Mouse (Mus musculus) frontal cortex, adult 2 months (tissue): ENCODE measurements around the gene Ctnnbip1. TPM values are rescaled to one million over a fixed set of nuclear protein-coding genes. Genes with fewer than 3 reads are reported as not detected.

Experiments
- DNase-seq, 2 experiments: peaks; one replicate each; pipeline ENCODE4 v3.0.0; 2022; ENCODE audit warnings: low spot score in 1 of 2; ENCODE audit errors: extremely low spot score in 1 of 2
- polyA plus RNA-seq: library from polyadenylated mRNA; depleted of rRNA; stranded (reverse); fragments of >200 nt; gene quantifications from 2 replicates; pipeline ENCODE4 v1.2.3, GENCODE M21; 2012

Ctnnbip1 gene
- polyA plus RNA-seq, 1 experiment: 44.8 TPM

DNA sequence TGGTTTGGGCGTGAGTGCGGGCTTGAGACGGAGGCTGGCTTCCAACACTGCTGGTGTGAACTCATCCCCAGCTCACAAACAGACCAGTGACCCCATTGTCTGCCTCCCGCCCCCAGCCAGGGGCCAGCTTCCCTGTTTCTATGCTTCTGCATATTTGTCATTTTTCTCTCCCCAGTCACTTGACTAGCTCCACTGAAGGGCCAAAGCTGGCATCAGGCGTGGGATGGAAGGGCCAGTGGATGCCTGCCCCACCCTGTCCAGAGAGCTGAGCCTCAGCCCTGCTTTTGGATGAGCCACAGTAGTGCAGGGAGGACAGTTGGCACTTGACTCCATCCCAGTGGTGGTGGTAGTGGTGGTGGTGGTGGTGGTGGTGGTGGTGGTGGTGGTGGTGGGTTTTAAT lies 39.9 kb downstream of the Ctnnbip1 start:
- DNase-seq: no peak

DNA sequence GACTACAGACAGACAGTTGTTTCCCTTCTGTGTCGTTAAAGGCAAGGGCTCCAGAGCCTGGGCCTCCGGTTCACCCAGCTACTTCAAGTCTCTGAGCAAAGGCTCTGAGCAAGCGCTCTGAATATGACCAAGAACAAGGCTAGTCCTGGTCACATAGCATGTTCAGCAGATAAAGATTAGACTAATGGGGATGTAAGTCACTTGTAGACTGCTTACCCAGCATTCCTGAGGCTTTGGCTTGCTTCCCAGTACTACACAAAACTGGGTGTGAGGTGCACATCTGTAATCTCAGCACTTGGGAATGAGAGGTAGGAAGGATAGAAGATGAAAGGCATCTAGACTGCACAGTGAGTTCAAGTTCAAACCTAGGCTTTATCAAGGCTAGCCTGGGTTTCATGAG lies 40.4 kb downstream of the Ctnnbip1 start:
- no peak for DNase-seq

DNA sequence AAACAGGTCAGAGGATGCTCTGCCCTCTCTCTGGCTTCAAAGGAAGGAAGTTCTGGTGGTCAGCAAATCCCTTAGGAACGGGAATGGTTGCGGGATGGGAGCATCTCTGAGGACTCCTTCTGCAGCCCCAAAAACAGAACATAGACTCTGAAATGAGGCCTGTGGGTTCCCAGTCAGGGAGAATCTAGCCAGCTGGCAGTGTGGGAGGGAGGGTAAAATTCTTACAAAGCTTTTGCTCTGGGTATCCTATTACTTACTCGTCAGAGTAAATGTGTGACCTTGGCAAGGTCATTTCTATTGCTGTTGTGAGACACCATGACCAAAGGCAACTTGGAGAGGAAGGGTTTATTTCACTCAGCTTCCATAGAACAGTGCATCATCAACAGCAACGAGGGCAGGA lies 43.4 kb downstream of the Ctnnbip1 start:
- DNase-seq: peak in 1 of 2 experiments; percentile 78

DNA sequence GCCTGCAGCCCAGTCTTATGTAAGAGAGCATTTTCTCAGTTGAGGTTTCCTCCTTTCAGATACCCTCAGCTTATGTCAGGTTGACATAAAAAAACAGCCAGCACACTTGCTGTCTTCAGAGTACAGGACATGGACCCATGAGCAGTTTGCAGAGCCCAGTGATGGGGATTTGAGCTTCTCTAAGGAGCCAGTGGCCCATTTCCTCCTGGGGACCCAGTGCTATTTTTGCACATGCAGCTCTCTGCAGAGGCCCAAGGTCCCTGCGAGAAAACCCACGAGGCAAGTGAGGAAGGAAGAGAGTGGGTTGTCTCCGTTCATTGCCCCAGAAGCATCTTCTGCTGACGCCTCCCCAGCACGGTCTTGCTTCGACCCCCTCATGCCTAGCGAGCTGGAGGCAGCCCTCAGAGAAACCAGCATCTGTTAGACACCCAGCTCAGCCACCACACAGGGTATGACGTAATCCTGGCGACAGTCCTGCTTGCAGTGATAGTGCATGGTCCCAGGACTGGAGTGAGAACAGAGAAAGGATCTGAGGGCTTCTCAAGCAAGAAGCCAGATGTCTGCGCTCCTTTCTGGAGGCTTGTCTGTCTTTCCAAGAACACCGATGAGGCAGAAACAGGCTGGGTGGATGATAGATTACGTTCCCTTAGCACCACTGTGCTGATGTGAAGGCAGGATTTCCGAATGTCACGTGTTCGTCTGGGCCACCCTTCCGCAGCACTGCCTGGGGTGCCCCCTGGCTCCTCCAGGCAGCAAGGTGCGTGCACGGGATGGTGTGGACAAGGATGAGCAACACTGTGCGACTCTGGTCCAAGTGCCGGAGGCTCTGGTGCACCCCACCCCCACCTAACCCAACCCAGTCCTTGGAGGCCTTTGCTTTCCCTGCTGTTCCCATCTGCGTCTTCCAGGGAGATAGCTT lies 44.2 kb downstream of the Ctnnbip1 start:
- DNase-seq: peak; percentile 83 to 92

DNA sequence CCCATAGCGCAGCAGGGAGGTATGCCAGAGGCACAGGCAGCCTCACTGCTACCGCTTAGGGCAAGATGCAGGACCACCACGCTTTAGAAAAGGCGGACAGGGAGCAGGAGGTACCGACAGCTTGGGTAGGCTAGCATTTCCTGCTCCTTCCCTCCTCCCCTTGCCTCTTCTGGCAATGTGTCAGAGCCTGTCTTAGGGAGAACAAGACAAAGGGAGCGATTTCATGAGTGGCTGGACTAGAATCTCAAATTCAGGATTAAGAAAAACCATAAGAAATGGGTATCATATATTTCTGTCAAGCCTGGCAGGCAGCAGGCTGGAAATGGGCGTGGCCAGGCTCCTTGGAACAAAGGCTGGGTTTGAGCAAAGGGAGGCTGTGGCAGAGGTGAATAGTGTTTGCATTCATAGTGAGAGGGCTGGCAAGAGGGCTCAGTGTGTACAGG lies 44.9 kb downstream of the Ctnnbip1 start:
- DNase-seq: peak in 1 of 2 experiments; percentile 65

DNA sequence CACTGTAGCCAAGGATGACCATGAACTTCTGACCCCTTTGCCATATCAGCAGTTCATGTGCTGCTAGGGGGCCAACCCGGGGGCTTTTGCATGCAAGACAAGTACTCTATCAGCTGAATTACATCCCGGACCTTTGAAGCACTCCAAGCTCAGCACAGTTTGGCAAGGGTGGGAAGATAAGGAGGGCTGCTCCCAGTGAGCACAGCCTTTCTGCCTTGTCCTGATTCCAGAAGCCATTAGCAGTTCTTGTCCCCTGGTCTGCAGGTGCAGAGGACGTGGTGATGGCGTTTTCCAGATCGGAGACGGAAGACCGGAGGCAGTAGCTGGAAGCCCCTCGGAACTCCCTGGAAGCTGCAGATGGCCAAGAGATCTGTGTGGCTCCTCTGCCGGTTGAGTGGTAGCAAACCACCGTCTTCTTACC lies 45.9 kb downstream of the Ctnnbip1 start:
- DNase-seq: no peak

DNA sequence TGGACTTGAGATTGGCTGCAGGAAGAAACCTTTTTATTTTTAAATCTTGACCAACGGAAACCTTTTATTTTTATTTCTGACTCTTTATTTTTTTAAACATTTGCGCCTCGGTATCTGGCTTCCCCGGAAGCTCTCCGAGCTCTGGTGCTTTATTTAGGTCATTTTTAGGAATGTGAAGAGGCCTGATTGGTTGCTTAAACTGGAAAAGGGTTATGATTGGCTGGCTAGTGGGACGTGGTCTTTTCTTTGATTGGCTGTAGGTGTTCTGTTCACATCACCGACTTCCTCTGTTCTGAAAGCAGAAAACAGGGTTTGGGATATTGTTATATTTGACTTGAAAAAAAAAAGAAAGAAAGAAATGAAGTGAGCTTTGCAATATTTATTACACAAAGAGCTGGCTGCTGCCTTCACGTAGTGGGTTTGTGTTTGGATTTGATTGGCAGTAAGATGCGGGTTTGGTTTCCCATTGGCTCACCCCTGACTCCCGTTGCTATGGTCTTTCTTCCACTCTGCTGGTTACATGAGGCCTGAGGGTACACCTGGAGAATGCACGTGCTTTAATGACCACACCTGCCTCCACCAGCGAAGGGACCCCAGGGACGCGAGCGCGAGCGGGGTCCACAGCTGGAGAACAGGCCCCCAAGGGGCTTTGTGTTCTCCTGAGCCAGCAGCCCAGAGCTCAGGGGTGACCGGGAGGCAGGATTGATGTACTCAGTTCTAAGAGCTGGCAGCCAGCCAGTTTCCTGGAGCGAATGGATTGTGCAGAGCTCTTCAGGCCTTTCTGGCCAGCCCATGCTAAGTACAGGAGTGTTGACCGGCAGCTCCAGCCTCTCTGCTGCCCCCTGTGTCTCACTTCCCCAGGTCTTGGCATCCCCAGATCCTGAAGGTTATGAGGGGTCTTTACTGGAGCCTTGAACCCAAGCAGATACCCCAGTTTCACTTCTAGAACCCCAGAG lies 46.7 kb downstream of the Ctnnbip1 start:
- DNase-seq: peak in 1 of 2 experiments; percentile 77

DNA sequence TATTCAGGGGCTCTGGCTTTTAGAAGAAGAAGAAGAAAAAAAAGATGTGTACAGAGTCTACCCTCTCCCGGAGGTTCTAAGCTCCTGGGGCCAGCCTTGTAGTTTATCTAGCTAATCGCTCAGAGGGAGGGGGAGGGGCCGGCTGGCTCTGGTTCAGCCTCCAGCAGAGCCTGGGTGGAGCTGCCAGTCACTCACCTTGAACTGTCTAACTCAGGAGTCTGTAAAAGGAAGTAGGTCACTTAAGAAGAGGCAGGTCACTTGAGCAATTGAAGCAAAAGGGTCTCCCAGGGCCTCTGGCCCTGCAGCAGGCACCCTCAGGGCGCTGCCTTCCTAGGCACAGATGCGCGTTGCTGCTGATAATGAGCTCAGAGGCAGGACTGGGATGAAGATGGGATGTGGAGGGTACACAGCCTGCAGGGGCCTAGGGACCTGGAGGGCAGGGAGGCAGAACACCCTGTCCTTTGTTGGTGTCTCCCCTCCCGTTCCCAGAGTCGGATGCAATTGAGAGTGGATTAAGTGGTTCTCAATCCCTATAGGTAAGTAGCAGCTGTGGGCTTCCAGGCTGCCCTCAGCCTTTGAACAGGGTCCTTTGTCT lies 49.5 kb downstream of the Ctnnbip1 start:
- DNase-seq: no peak

DNA sequence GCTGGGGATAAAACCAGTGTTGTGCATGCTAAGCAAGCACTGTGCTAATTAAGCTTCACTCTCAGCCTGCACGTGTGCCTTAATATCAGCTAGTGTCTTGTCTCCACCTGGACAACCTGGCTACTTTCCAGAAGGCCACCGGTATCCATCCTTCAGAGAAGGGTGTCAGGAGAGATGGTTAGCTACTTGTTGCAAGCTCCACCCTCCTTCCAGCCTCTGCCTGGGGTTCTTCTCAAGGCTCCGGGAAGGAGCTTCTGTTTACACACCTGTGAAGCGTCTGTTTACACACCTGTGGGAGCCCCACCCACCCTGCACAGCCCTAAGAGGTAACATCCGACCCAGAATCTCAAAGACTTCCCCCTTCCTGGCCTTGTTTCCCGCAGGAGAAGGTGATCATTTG lies 50.6 kb downstream of the Ctnnbip1 start:
- DNase-seq: no peak

DNA sequence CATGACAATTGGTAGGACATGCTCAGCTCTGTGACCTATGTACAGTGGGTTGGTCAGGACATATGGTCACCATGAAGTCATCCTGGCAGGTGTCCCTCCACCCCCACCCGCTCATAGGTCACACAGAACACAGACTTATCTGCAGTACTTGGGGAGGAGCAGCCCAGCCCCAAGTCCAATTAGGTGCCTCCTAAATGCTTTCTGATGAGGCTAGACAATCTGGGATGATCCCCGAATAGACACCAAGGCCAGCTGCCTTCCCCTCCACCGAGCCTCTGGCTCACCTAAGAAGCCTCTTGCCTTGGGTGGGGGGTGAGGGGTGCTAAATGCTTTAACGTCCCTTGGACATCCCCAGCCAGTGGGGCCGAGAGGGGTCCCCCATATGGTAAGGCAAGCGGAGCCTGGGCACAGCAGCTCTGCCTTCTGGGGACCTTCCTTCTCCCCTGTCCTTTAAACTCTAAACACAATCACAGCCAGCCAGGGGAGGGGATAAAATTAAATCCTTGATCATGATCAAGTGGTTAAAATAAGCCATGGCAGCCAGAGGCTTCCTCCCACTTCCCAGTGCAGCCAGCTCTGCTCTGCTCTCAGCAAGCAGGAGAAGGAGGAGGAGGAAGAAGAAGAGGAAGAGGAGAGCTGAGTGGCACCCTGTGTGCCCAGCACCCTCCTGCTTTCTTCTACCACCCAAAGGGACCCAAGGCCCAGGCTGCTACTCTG lies 51.9 kb downstream of the Ctnnbip1 start:
- DNase-seq: peak; percentile 63 to 74

DNA sequence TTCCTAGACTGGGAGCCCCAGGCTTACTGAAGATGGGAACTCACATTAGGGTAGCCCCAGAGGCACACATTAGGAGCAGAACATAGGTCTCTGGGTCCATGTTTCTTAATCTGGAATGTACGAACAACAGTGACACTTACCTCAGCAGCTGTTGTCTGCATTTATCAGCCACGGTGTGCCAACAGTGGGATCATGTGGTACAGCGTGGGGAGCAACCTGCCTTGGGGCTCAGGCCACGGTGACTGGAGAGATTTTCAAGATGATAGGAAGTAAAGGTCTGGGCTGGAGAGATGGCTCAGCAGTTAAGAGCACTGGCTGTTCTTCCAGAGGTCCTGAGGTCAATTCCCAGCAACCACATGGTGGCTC lies 52.4 kb downstream of the Ctnnbip1 start:
- no peak for DNase-seq

DNA sequence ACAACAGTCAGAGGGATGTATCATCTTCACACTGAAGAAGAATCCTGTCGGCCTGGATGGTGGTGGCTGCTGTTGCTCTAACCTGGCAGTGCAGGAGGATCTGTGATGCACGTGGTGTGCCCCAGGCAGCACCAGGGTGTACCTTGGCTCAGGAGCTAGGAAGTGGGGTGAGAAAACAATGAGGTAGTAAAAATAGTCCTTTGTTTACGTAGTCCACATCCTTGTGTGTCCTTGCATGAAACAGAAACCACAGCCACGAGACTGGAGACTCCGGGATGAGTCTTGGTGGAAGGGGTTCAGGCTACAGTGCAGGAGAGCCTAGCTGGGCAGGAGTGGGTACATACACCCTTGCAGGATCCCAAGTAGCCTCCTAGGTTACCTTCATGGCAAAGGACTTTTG lies 53.2 kb downstream of the Ctnnbip1 start:
- no peak for DNase-seq

DNA sequence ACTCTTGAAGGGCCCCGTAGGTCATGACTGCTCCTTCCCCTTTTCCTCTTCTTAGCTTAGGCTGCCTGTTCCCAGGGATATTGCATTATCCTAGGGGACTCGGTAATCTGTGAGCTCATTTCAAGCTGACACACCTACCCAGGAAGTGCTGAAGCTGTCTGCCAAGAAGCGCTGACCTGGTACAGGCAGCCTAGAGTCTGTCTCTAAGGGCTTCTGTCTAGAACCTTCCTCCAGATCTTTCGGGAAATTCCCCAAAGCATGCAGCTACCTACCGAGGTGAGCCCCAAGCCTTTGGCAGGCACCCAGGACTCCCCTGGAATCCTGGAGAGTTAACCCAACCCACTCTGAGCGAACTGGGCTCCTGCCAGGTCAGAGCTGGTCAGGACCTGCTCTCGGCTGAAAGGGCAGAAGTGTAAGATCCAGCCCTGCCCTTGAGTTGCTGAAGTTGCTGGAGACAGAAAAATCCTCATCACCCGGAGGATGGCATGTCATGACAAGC lies 53.7 kb downstream of the Ctnnbip1 start:
- no peak for DNase-seq

DNA sequence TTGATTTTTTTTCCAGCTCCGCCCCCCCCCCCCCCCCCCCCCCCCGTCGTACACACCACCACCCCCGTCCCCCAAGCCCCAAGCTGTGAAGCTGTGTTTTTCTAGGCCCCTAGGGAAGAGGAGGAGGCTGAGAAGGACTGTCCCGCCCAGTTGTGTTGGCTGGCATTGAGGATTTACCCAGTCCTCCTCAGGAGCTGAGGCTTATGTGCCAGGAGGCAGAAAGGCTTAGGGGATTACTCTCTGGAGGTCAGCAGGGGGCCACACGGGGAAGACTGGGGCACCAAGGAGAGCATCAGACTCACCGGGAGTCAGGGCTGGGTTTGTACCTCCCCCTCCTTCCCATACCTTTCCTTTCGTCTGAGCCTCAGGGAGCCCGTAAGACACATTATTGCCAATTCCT lies 54.4 kb downstream of the Ctnnbip1 start:
- DNase-seq: no peak

DNA sequence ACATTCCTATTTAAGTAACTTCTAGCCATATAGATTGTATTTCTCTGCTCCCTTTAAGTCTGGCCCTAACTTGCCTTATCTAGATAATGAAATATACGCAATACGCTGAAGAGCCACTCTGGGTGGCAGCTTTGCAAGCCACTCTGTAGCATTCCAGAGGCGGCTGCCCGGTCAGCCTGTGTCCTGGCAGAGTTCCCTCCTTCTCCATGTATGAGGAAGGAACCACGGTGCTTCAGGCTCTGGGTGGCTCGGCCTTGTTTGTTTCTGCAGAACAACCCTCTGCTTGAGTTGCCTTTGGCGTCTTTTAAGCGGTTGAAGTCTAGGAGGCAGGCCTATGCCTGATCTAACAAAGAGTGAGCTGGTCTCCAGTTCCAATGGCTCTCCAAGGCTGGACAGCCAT lies 54.8 kb downstream of the Ctnnbip1 start:
- no peak for DNase-seq

DNA sequence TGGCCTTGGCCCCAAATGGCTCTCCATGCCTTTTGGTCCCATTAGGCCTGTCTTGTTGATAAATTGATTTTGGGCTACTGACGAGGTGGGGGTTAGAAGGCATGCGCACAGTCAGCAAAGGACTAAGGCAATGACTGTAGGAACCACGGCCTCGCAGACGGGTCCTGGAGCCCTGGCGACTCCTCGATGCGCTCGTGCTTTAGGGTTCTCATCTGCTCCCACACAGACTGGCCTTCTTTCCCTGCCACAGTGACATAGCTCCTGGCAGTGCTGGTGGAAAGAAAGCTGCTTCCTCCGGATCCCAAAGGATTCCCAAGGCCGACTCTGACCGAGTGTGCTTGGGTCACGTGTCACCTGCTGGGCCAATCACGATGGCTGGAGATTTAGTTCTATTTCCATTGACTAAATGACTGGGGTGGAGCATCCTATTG lies 56.4 kb downstream of the Ctnnbip1 start:
- DNase-seq: no peak

DNA sequence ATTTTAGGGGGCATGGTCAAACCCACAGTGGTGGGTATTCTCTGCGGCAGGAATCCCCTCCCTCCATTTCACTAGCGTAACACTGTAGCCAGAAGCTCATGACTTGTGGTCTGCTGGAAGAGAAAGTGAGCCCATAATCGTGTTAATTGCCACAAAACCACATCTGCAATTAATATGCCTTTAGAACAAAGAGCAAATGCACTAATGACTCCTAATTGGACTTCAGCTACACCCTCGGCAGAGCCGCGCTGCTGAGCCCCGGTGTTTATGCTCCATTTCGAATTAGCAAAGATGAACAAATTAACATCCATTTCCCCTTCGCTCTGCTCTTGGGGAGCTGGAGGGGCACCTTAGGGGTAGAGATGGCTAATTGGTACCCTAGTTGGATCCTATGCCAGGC lies 58.0 kb downstream of the Ctnnbip1 start:
- DNase-seq: no peak

DNA sequence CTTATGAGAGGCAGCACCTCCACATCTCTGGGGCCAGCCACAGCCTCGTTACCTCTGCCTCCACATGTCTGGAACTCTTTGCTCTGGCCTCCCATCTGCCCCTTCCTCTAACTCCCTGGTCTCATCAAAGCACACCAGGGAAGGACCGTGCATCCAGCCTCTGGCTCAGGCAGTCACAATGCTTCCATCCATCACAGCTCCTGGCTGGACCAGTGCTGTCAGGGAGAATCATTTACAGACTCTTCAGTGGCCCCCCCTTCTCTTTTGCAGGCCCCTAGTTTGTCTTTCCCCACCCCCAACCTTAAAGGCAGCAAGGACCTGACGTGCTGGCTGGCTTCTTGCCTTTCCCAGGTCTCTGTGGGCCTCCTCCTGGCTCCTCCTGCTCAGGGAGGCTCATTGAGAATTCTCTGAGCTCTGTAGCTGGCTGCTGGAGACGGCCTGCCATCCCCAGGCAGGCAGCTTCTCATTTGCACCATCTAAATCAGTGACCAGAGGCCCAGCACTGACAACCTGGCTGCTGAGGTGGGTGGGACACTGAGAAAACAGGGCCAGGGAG lies 59.0 kb downstream of the Ctnnbip1 start:
- no peak for DNase-seq

DNA sequence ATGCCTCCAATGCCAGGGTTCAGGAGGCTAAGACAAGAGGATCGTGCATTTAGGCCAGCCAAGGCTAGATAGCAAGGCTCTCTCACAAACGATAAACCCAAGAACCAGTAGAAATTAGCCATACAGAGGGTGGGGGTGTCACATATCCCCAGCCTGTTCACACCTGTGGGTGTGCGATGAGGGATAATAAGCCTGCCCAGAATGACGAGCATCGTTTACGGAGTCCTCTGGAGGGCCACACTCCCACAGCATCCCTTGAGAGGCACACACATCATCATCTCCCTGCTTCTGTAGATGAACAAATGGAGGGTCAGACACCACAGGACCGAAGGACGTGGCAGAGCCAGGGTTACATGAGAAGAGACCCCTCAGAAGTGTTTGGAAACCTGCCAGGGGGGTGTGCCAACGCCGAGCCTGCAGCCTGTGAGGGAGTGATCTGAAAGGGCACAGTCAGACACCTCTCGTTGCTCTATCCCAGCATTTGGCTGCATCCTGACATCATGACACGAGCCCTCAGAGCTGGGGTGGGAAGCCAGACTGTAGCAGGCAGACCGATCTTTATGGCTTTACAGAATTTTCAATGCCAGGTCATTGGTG lies 60.1 kb downstream of the Ctnnbip1 start:
- no peak for DNase-seq
